Mouse (Mus musculus): Measurements from ENCODE around the gene Mmrn2. TPM values are rescaled to one million over a fixed set of nuclear protein-coding genes. Genes with fewer than 3 reads are reported as not detected.
"Not testable (repeated sequence)": the region's sequence is repeated elsewhere in the genome, so short reads cannot be mapped to it uniquely, and the experiment has no call there.

The Mmrn2 gene
- polyA plus RNA-seq, 1 experiment from 2014 or later: 7.7 TPM

DNA sequence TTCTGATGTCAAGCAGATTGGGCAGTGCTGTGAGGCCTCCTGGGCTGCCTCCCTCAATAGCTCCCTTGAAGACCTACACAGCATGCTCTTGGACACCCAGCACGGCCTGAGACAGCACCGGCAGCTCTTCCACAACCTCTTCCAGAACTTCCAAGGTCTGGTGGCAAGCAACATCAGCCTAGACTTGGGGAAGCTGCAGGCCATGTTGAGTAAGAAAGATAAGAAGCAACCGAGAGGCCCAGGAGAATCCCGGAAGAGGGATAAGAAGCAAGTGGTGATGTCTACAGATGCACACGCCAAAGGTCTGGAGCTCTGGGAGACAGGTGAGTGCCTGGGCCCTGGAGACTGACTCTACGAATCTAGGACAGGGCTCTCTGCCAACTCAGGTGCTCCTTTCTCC lies 24.0 kb downstream of the Mmrn2 start:
- Histone ChIP-seq H3K9me3 (ENCODE audit: control insufficient read depth, low read depth, low read length) (no peaks in the 10 kb centered on the region), H3K27me3 (ENCODE audit: control insufficient read depth, insufficient read depth, low read length) (no peaks in the 10 kb centered on the region), H3K27ac (ENCODE audit: low read length) (no peak overlapping the region), H3K9ac (replicated peaks; ENCODE audit: low read depth, low read length) (no peak overlapping the region), H3K4me3 (ENCODE audit: low read depth, low read length) (no peak overlapping the region), H3K4me1 (ENCODE audit: control insufficient read depth, insufficient read depth, low read length) (no peaks in the 10 kb centered on the region), H3K36me3 (ENCODE audit: control insufficient read depth, insufficient read depth, low read length) (peaks cover 5% of the 10 kb centered on the region), H3K4me2 (replicated peaks; ENCODE audit: low read depth, low read length) (no peak overlapping the region)
- WGBS: 96% methylated on average over 6 of the region's 6 CpGs
- no peak for ATAC-seq (ENCODE audit: insufficient number of reproducible peaks, insufficient read depth, low FRiP score, low read depth)

DNA sequence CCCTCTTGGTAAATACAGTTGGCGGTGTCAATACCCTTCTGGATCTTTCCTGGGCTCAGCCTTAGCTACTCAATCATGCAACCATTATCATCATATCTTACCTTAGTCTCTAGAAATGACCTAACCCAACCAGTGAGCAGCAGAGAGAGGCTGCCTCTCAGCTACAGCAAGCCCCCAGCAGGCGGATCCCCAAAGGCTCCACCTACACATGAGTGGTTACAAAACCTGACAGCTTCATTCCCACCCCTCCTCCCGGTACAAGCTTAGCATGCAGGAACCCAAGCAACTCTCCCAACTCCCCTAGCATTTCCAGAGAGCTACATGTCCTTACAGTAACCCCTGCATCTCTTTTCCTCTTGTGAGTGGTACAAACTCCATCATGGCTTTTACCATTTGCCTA lies 24.8 kb downstream of the Mmrn2 start:
- no peak for ATAC-seq (ENCODE audit: insufficient number of reproducible peaks, insufficient read depth, low FRiP score, low read depth)
- no peaks in the 10 kb centered on the region for H3K27me3 ChIP-seq (ENCODE audit: control insufficient read depth, insufficient read depth, low read length)
- H3K4me3 ChIP-seq (ENCODE audit: low read depth, low read length): no peak overlapping the region
- no peaks in the 10 kb centered on the region for H3K4me1 ChIP-seq (ENCODE audit: control insufficient read depth, insufficient read depth, low read length)
- WGBS: 92% methylated on average over 3 of the region's 3 CpGs
- H3K9me3 ChIP-seq (ENCODE audit: control insufficient read depth, low read depth, low read length): no peaks in the 10 kb centered on the region
- H3K9ac ChIP-seq (replicated peaks; ENCODE audit: low read depth, low read length): no peak overlapping the region
- H3K4me2 ChIP-seq (replicated peaks; ENCODE audit: low read depth, low read length): no peak overlapping the region
- no peak overlapping the region for H3K27ac ChIP-seq (ENCODE audit: low read length)
- peaks cover 12% of the 10 kb centered on the region for H3K36me3 ChIP-seq (ENCODE audit: control insufficient read depth, insufficient read depth, low read length)

DNA sequence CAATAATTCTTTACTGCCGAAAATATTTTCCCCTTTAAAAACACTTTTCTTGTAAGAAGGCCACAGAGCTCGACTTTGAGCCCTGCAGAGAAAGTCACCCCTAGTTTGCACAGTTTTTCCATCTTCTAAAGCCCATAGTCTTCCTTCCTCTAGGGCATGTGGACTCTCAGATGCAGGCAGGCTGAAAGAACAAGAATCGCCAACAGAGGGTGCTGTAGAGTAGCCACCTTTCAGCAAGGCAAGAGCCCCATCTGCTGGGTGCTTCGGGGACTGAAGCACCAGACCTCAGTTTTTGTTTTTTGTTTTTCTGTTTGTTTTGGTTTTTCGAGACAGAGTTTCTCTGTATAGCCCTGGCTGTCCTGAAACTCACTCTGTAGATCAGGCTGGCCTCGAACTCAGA lies 25.9 kb downstream of the Mmrn2 start:
- H3K4me1 ChIP-seq (ENCODE audit: control insufficient read depth, insufficient read depth, low read length): no peaks in the 10 kb centered on the region
- H3K4me2 ChIP-seq (replicated peaks; ENCODE audit: low read depth, low read length): no peak overlapping the region
- 56% methylated on average over 6 of the region's 6 CpGs for WGBS
- ATAC-seq (ENCODE audit: insufficient number of reproducible peaks, insufficient read depth, low FRiP score, low read depth): no peak
- no peaks in the 10 kb centered on the region for H3K9me3 ChIP-seq (ENCODE audit: control insufficient read depth, low read depth, low read length)
- no peak overlapping the region for H3K9ac ChIP-seq (replicated peaks; ENCODE audit: low read depth, low read length)
- H3K4me3 ChIP-seq (ENCODE audit: low read depth, low read length): no peak overlapping the region
- no peak overlapping the region for H3K27ac ChIP-seq (ENCODE audit: low read length)
- no peaks in the 10 kb centered on the region for H3K27me3 ChIP-seq (ENCODE audit: control insufficient read depth, insufficient read depth, low read length)
- H3K36me3 ChIP-seq (ENCODE audit: control insufficient read depth, insufficient read depth, low read length): peaks cover 19% of the 10 kb centered on the region

DNA sequence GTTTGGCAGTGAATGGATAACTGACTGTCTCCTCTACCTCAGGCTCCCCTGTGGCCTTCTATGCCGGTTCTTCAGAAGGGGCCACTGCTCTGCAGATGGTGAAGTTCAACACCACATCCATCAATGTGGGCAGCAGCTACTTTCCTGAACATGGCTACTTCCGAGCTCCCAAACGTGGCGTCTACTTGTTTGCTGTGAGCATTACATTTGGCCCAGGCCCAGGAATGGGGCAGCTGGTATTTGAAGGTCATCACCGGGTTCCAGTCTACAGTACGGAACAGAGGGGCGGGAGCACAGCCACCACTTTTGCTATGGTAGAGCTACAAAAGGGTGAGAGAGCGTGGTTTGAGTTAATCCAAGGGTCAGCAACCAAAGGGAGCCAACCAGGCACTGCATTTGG lies 27.6 kb downstream of the Mmrn2 start:
- H3K9me3 ChIP-seq (ENCODE audit: control insufficient read depth, low read depth, low read length): no peaks in the 10 kb centered on the region
- peaks cover 30% of the 10 kb centered on the region for H3K36me3 ChIP-seq (ENCODE audit: control insufficient read depth, insufficient read depth, low read length)
- no peak for ATAC-seq (ENCODE audit: insufficient number of reproducible peaks, insufficient read depth, low FRiP score, low read depth)
- H3K4me1 ChIP-seq (ENCODE audit: control insufficient read depth, insufficient read depth, low read length): no peaks in the 10 kb centered on the region
- no peak overlapping the region for H3K4me3 ChIP-seq (ENCODE audit: low read depth, low read length)
- 79% methylated on average over 8 of the region's 8 CpGs for WGBS
- H3K27me3 ChIP-seq (ENCODE audit: control insufficient read depth, insufficient read depth, low read length): no peaks in the 10 kb centered on the region
- no peak overlapping the region for H3K27ac ChIP-seq (ENCODE audit: low read length)
- H3K4me2 ChIP-seq (replicated peaks; ENCODE audit: low read depth, low read length): no peak overlapping the region
- no peak overlapping the region for H3K9ac ChIP-seq (replicated peaks; ENCODE audit: low read depth, low read length)

DNA sequence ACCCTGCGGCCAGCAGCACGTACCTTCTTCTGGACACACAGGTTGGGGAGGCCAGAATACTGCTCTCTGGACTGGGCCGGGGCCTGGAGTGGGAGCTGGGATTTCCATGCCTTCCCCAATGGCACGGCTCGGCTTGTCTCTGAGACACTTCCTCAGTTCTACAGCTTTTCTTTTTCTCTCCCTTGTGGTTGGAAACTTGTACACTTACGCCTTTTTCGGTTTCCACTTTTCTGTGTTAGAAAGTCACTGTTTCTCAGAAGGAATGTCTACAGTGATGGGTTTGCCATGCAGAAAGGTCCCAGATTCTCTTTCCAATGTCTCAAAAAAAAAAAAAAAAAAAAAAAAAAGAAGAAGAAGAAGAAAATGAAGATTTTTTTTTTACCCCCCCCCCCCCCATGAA lies 28.2 kb downstream of the Mmrn2 start:
- no peak for ATAC-seq (ENCODE audit: insufficient number of reproducible peaks, insufficient read depth, low FRiP score, low read depth)
- Histone ChIP-seq H3K27ac (ENCODE audit: low read length) (no peak overlapping the region), H3K9me3 (ENCODE audit: control insufficient read depth, low read depth, low read length) (no peaks in the 10 kb centered on the region), H3K36me3 (ENCODE audit: control insufficient read depth, insufficient read depth, low read length) (peaks cover 30% of the 10 kb centered on the region), H3K27me3 (ENCODE audit: control insufficient read depth, insufficient read depth, low read length) (no peaks in the 10 kb centered on the region), H3K4me3 (ENCODE audit: low read depth, low read length) (no peak overlapping the region), H3K9ac (replicated peaks; ENCODE audit: low read depth, low read length) (no peak overlapping the region), H3K4me1 (ENCODE audit: control insufficient read depth, insufficient read depth, low read length) (no peaks in the 10 kb centered on the region), H3K4me2 (replicated peaks; ENCODE audit: low read depth, low read length) (no peak overlapping the region)
- 97% methylated on average over 7 of the region's 7 CpGs for WGBS

DNA sequence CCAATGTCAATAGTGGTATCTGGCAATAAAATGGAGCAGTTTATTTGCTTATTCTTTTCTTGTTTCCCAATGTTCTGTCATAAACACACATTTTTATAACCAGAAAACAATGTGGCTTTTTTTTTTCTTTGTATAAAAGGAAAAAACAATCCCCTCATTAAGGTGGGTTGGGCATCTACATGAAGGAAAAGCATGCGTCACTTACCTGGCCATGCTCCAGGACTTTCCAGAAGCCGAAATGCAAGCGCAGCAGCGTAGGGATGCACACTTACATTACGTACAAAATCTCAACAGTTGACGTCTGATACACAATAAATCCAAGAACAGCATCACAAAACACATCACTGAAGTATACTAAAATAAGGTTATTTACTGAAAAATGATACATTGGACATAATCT lies 35.5 kb downstream of the Mmrn2 start:
- Histone ChIP-seq H3K9me3 (ENCODE audit: control insufficient read depth, low read depth, low read length) (no peaks in the 10 kb centered on the region), H3K27ac (ENCODE audit: low read length) (no peak overlapping the region), H3K4me3 (ENCODE audit: low read depth, low read length) (no peak overlapping the region), H3K4me1 (ENCODE audit: control insufficient read depth, insufficient read depth, low read length) (no peaks in the 10 kb centered on the region), H3K4me2 (replicated peaks; ENCODE audit: low read depth, low read length) (no peak overlapping the region), H3K9ac (replicated peaks; ENCODE audit: low read depth, low read length) (no peak overlapping the region), H3K27me3 (ENCODE audit: control insufficient read depth, insufficient read depth, low read length) (no peaks in the 10 kb centered on the region), H3K36me3 (ENCODE audit: control insufficient read depth, insufficient read depth, low read length) (peaks cover 50% of the 10 kb centered on the region)
- ATAC-seq (ENCODE audit: insufficient number of reproducible peaks, insufficient read depth, low FRiP score, low read depth): no peak
- WGBS: 94% methylated on average over 6 of the region's 6 CpGs

DNA sequence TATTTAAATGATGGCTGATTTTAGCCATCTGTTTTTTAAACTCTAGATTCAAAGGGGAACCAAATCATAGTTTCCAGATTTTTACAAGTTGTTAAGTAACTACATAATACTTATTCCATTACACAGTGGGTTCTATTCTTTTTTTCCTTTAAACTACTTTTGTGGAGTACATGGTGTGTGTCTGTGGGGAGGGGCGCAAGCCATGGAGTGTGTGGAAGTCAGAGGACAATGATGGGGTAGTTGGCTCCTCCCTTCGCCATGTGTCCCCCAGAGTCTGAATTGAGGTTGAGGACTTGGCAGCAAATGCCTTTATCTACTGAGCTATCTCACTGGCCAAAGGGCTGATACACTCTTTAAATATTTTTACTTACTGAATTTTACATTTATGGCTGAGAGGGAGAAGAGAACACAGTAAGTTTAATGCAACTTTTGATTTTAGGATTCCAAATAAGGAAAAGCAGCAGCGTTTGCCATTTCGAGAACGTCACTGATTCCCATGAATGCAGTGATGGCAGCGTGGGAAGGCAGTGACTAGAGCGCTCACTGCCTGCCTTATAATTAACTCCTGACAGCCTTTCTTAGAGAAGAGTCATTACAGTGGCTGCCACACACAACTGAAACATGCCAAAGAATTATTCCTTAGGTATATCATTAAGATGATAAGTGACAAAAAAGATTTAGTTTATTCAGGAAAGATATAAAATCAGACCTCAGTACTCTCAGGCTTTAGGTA lies 37.1 kb downstream of the Mmrn2 start:
- Histone ChIP-seq H3K27ac (ENCODE audit: low read length) (no peak overlapping the region), H3K9me3 (ENCODE audit: control insufficient read depth, low read depth, low read length) (no peaks in the 10 kb centered on the region), H3K4me2 (replicated peaks; ENCODE audit: low read depth, low read length) (no peak overlapping the region), H3K9ac (replicated peaks; ENCODE audit: low read depth, low read length) (no peak overlapping the region), H3K4me1 (ENCODE audit: control insufficient read depth, insufficient read depth, low read length) (no peaks in the 10 kb centered on the region), H3K27me3 (ENCODE audit: control insufficient read depth, insufficient read depth, low read length) (no peaks in the 10 kb centered on the region), H3K4me3 (ENCODE audit: low read depth, low read length) (no peak overlapping the region), H3K36me3 (ENCODE audit: control insufficient read depth, insufficient read depth, low read length) (peaks cover 43% of the 10 kb centered on the region)
- WGBS: 87% methylated on average over 7 of the region's 7 CpGs
- ATAC-seq (ENCODE audit: insufficient number of reproducible peaks, insufficient read depth, low FRiP score, low read depth): no peak

DNA sequence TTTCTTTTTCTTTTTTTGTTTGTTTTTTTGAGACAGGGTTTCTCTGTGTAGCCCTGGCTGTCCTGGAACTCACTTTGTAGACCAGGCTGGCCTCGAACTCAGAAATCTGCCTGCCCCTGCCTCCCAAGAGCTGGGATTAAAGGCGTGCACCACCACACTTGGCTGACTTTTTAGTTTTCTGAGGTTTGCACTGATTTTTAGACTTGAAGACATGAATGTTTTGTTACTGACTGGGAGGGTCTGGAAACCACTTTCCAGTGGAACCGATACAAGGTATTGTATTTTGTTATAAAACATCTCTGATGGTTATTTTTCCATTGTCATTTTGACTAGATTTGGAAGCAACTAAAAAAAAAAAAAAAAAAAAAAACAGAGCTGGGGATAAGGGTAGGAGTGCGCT lies 41.7 kb downstream of the Mmrn2 start:
- ATAC-seq (ENCODE audit: insufficient number of reproducible peaks, insufficient read depth, low FRiP score, low read depth); H3K4me2 ChIP-seq (replicated peaks; ENCODE audit: low read depth, low read length); H3K9ac ChIP-seq (replicated peaks; ENCODE audit: low read depth, low read length); H3K4me3 ChIP-seq (ENCODE audit: low read depth, low read length); H3K27me3 ChIP-seq (ENCODE audit: control insufficient read depth, insufficient read depth, low read length); H3K4me1 ChIP-seq (ENCODE audit: control insufficient read depth, insufficient read depth, low read length); H3K27ac ChIP-seq (ENCODE audit: low read length); H3K9me3 ChIP-seq (ENCODE audit: control insufficient read depth, low read depth, low read length): not testable (repeated sequence)
- H3K36me3 ChIP-seq (ENCODE audit: control insufficient read depth, insufficient read depth, low read length): peaks cover 54% of the 10 kb centered on the region
- WGBS: 94% methylated on average over 4 of the region's 4 CpGs

DNA sequence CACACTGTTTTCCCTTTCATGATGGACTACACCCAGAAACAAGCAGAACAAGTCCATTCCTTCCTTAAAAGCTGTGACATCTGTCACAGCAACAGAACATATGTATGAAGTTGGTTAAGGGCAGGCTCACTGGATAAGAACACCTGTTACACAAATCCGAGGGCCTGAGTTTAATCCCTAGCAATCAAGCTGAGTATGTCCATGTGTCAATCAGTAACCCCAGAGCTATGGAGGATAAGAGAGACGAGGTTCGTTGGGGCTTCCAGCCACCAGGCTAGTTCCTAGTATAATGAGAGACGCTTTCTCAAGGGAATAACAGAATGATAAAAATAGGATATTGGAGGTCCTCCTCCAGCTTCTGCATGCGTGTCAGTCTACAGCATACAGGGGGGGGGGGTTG lies 42.2 kb downstream of the Mmrn2 start:
- Histone ChIP-seq H3K9me3 (ENCODE audit: control insufficient read depth, low read depth, low read length) (no peaks in the 10 kb centered on the region), H3K4me2 (replicated peaks; ENCODE audit: low read depth, low read length) (no peak overlapping the region), H3K27me3 (ENCODE audit: control insufficient read depth, insufficient read depth, low read length) (no peaks in the 10 kb centered on the region), H3K9ac (replicated peaks; ENCODE audit: low read depth, low read length) (no peak overlapping the region), H3K27ac (ENCODE audit: low read length) (no peak overlapping the region), H3K4me1 (ENCODE audit: control insufficient read depth, insufficient read depth, low read length) (no peaks in the 10 kb centered on the region), H3K4me3 (ENCODE audit: low read depth, low read length) (no peak overlapping the region), H3K36me3 (ENCODE audit: control insufficient read depth, insufficient read depth, low read length) (peaks cover 55% of the 10 kb centered on the region)
- ATAC-seq (ENCODE audit: insufficient number of reproducible peaks, insufficient read depth, low FRiP score, low read depth): no peak
- WGBS: 85% methylated on average over 5 of the region's 5 CpGs

Measured in stomach, embryonic 14.5 days (tissue).